Mouse (Mus musculus): ENCODE measurements around the gene Plekha5.

Plekha5 gene

GRCm38 (mm10) chr6:140454388-140454787 lies 30.5 kb downstream of the Plekha5 start:
- in situ Hi-C loops (cut with MboI, MseI), result no loop called here

DNA sequence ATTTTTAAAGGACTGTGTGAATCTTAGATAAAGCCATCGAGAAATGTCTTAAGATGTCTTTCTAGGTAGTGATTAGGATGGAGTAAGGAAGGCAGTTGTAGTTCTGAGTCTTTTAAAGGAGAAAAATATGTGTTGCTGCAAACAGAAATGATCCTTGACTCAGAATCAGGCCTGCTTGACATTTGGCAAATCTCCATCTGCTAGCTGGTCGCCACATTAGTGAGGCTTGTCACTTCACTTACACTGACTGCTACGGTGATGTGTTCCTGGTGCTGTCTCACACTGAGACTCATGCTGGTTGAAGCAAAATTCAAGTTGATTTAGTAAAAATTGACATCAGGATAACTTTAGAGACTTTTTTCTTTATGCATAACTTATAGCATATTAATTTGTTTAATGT lies 32.0 kb downstream of the Plekha5 start:
- in situ Hi-C loops (cut with MboI, MseI), result no loop called here

GRCm38 (mm10) chr6:140456393-140457163 lies 32.7 kb downstream of the Plekha5 start:
- in situ Hi-C loops (cut with MboI, MseI), result no loop called here

DNA sequence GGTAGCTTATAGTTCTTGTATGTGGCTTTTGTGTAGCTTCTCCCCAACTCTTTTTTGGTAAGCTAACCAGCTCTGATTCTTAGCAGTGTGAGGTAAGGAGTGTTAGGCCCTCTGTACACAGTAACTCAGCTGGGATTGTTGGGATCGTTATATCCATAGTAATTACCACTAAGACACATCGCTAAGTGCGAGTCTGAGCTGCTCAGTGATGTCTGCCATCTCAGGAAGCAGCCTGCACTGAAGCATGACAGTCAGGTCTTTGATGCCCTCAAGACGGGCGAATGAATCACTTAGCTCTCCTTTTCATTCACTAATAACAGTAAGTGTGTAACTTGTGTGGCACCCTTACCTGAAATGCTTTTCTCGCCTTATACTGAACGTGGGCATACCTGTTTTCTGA lies 36.5 kb downstream of the Plekha5 start:
- in situ Hi-C loops (cut with MboI, MseI), result no loop called here

DNA sequence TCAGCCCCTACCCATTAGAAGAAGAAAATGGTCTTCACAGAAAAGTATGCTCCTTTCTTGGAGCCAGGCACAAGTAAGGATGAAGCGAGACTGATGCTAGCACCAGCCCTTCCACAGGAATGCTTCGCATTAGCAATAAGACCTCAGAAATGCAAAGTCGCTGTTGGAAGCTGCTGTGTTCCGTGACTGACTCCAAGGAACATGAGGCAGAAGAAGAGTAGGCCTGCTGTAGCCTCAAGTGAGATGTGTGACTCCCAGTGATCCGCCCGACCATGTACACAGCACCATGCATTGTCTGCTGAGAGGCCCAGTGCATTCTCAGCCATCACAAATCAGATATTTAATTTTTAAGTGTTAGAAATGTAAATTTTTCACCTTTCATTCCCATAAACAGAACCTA lies 41.0 kb downstream of the Plekha5 start:
- in situ Hi-C loops (cut with MboI, MseI), result no loop called here

DNA sequence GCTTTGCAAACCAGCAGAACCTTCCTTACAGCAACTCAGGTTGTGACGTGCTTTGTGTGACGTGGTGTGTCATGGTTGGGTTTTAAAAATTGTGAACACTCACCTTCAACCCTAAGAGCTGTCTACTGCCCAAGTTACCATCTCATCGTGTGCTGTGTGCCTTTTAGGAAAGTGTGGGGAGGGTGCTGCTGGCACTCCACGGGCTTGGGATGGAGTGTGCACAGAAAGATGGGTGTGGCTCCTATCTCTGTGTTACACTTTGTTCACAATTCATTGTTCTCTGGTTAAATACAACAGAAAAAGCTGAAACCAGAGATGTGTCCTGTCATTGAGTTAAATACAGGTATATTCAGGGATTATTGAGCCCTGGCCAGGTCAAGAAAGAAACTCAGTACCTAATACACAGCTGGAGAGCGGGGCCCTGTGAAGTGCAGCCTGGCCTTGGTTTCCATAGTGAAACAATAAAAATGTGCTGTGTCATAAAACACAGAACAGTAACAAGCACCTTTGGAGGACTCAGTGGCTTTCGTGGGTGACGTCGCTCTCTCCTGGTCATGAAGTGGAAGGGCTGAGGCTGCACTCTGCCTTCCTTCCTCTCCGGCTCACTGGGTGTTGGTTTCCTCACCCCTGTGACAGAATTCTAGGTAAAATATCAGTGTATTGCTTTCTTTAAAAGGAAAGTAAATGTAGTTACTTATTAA lies 42.2 kb downstream of the Plekha5 start:
- in situ Hi-C loops (cut with MboI, MseI), result no loop called here

- in situ Hi-C loops (cut with MboI, MseI), result no loop called here
Observed at GRCm38 (mm10) chr6:140466841-140467240, 43.0 kb downstream of the Plekha5 start.

DNA sequence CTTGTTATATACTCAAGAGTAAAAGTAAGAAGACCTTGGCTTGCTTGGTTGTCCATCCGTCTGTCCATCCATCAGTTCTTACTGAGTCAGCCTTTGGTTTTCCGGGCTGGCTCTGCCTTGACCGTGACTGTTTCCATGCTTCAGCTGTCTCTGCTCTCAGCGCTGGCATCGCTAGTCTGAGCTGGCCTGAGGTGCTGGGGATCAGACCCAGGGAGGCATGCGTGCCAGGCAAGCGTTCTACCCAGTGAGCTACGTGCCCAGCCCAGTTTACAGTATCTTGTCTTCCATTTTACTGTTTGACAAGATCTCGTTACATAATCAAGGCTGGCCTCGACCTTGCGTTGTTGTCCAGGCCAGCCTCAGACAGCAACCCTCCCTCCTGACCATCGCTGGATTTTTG lies 44.0 kb downstream of the Plekha5 start:
- in situ Hi-C loops (cut with MboI, MseI), result no loop called here

GRCm38 (mm10) chr6:140469791-140470190 lies 45.9 kb downstream of the Plekha5 start:
- in situ Hi-C loops (cut with MboI, MseI), result loop anchor here (10.0 kb wide), 1 partner anchor 225 kb away; no protein-coding TSS in a partner anchor

DNA sequence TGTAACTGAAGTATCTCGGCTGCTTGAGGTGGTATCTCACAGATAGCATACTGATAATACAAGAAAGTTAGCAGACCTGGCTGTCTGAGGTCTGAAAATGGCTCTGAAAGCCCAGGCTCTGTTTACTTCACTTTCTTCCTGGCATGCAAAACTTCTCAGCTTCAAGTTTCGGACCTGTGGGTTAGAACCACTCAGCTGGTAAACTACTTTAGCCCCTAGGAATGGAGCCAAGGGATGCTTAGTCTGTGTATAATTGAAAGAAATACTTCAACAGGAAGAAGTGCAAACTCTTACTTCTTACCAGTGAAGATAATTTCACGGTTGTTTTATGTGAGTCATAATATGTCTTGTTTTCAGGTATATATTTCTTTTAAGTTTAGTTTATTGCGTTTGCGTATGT lies 47.9 kb downstream of the Plekha5 start:
- in situ Hi-C loops (cut with MboI, MseI), result loop anchor here (10.0 kb wide), 1 partner anchor 223 kb away; no protein-coding TSS in a partner anchor

- in situ Hi-C loops (cut with MboI, MseI), result loop anchor here (10.0 kb wide), 1 partner anchor 222 kb away; no protein-coding TSS in a partner anchor
Observed at GRCm38 (mm10) chr6:140472345-140472744, 48.5 kb downstream of the Plekha5 start.

- in situ Hi-C loops (cut with MboI, MseI), result loop anchor here (10.0 kb wide), 1 partner anchor 219 kb away; no protein-coding TSS in a partner anchor
Observed at GRCm38 (mm10) chr6:140475393-140476087, 51.7 kb downstream of the Plekha5 start.

DNA sequence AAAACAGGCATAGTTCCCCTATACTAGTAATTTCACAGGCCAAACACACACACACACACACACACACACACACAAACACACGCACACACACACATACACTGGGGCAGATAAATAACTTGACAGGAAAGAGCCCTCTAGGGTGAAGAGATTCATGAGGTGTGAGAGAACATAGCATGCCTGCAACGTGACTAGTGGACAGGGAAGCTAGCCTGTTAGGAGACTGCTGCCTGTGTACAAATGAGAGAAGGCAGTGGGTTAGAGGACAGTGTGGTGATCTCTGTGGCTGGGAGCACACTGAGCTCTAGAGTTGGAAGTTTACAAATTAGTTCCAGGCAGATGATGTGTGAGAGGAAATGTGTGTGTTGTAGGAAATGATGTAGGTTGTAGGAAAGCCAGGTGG lies 53.1 kb downstream of the Plekha5 start:
- in situ Hi-C loops (cut with MboI, MseI), result loop anchor here (10.0 kb wide), 1 partner anchor 218 kb away; no protein-coding TSS in a partner anchor

DNA sequence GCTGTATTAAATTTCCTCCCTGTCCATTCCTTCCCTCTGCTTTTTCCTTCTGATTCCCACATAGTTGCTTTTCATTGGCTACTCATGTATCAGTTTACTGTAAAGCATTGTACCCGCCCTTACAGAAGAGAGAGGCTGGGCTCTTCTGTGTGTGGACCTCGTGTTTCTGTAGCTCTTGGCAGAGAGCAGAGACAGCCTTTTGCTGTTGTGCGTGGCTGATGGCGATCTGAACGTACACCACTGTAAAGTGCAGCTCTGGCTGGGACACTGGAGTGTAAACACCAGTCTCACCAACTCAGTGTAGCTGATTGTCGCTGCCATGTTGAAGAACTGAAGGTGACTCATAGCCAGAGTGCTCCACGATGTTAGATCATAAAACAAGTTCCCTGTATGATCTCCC lies 54.2 kb downstream of the Plekha5 start:
- in situ Hi-C loops (cut with MboI, MseI), result loop anchor here (10.0 kb wide), 1 partner anchor 217 kb away; no protein-coding TSS in a partner anchor

DNA sequence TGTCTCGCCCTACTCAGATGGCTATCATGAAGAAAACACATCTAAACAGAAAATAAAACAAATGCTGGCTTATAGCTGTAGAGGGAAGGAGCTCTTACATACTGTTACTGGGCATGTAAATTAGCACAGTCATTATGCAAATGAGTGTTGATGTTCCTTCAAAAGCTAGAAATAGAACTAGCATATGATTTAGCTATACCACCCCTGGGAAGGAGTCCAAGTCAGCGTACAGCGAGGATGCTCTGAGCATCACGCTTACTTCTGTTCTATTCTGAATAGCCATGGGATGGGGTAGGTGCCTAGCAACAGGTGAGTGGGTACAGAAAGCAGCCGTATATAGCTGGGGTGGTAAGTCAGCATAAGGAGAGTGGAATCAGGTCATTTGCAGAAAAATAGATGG lies 55.1 kb downstream of the Plekha5 start:
- in situ Hi-C loops (cut with MboI, MseI), result loop anchor here (10.0 kb wide), 1 partner anchor 216 kb away; no protein-coding TSS in a partner anchor

GRCm38 (mm10) chr6:140480425-140481081 lies 56.7 kb downstream of the Plekha5 start:
- in situ Hi-C loops (cut with MboI, MseI), result no loop called here

GRCm38 (mm10) chr6:140481701-140482460 lies 58.0 kb downstream of the Plekha5 start:
- in situ Hi-C loops (cut with MboI, MseI), result no loop called here

GRCm38 (mm10) chr6:140484170-140484569 lies 60.3 kb downstream of the Plekha5 start:
- in situ Hi-C loops (cut with MboI, MseI), result no loop called here

DNA sequence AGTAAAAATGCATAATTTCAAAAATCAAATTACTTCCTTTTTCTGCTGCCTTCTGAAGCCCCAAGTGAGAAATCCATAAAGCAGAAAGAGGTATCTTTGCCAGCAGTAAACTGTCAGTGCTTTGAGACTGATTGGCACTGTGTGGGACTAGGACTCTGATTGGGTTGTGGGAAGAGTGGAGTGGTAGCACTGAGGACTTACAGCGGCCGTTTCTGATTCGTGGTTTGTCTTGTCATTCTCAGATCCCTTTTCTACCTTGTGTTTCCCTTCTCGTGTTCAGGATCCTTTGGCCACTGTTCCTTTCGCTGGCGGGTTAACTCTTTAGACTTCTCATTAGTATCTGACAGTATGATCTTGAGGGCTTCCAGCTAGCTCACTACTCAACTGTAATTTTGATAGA lies 61.8 kb downstream of the Plekha5 start:
- in situ Hi-C loops (cut with MboI, MseI), result no loop called here

- in situ Hi-C loops (cut with MboI, MseI), result no loop called here
Observed at GRCm38 (mm10) chr6:140486685-140487084, 62.8 kb downstream of the Plekha5 start.

DNA sequence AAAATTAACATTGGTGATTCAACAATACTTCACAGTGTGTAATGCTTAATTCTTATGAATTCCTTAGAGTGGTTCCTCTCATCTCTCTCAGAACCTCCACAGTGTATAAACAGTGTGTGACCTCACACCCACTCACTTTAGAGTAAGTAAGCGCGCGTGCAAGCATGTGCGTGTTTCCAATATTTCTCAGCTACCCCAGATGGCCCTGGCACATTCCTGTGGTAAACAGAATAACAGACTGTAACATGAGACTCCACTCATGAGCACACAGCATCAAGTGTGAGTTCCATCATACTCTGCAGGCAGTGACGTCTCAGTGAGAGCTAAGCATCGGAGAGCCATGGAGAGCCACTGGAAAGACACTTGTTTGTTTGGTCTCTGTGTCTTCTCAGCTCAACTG lies 63.6 kb downstream of the Plekha5 start:
- in situ Hi-C loops (cut with MboI, MseI), result no loop called here
